8 mouse cellular contexts compared by ENCODE assay signal in the genomic region with DNA sequence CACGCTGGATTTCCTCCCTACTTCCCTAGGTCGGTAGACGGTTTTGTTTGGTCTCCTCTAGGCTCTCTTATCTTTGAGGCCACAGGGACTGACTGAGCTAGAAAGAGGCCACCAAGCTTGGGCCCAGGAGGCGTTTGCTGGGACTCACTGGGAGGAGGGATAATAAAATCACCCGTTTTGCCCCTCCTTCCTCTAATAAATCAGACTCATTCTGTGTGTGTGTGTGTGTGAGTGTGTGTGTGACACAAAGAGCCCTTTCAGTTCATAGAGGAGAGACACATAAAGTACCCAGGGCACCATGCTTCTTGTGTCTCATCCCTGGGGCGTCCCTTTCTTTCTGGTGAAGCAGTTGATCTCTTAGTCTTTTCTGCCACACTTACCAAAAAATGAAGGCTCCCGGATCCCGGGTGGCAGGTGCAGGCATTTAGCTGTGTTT. TPM values are rescaled to one million over a fixed set of nuclear protein-coding genes. Genes with fewer than 3 reads are reported as not detected.
A peak's percentile ranks its signal among the peaks of the same experiment; 100 is the strongest.
DNase-seq lines count a peak whose midpoint lies in the region; ATAC-seq lines count a peak whose summit lies in the region.

No protein-coding gene starts in this region.

- H3K4me1 ChIP-seq in brown adipose tissue, adult 24 weeks (ENCODE audit: control insufficient read depth, insufficient read depth, insufficient read length, low read length): 0 out of 2 replicates have a peak, but pooled peaks cover 7% of the 10 kb centered on the region
- peaks cover 37% of the 10 kb centered on the region for H3K4me1 ChIP-seq in forebrain, embryonic 14.5 days (ENCODE audit: control insufficient read depth, insufficient read depth, low read length)
- peaks cover 15% of the 10 kb centered on the region for H3K4me1 ChIP-seq in kidney, embryonic 16.5 days (ENCODE audit: insufficient read depth, low read length)
- H3K4me1 ChIP-seq in midbrain, embryonic 10.5 days: peaks cover 51% of the 10 kb centered on the region

- H3K27me3 ChIP-seq in forebrain, embryonic 14.5 days (replicated peaks; ENCODE audit: control insufficient read depth, insufficient read depth, low read length): no peaks in the 10 kb centered on the region
- peaks cover 10% of the 10 kb centered on the region; the same call in 1 of the 2 replicates for H3K27me3 ChIP-seq in kidney, embryonic 16.5 days (ENCODE audit: insufficient read depth, low read length)
- H3K27me3 ChIP-seq in midbrain, embryonic 10.5 days (ENCODE audit: low read depth, poor library complexity, severe bottlenecking): peaks cover 21% of the 10 kb centered on the region

- peak; percentile 0; the same call in 1 of the 2 replicates for ATAC-seq in forebrain, embryonic 14.5 days
- peak; percentile 33; the same call in 1 of the 2 replicates for ATAC-seq in kidney, embryonic 16.5 days (ENCODE audit: low FRiP score, low TSS enrichment)

- DNase-seq in ovary, adult 18-20 months (ENCODE audit: low spot score): peak; percentile 32
- no peak for DNase-seq in ovary, postnatal 14 days (ENCODE audit: low spot score)
- peak; percentile 59 for DNase-seq in forebrain, embryonic 14.5 days (ENCODE audit: low spot score)
- no peak for DNase-seq in midbrain, embryonic 10.5 days (ENCODE audit: low spot score)
- peak; percentile 58 for DNase-seq in thymus, postnatal 14 days
- DNase-seq in urinary bladder, adult 18-20 months (ENCODE audit: low spot score in 2 of 2): no peak

- H3K9ac ChIP-seq in forebrain, embryonic 14.5 days (ENCODE audit: low read length): peak overlapping the region; percentile 100
- H3K9ac ChIP-seq in kidney, embryonic 16.5 days (replicated peaks; ENCODE audit: low read length): peak overlapping the region; percentile 90

- peak overlapping the region; percentile 82 for H3K4me2 ChIP-seq in forebrain, embryonic 14.5 days (ENCODE audit: low read length)
- peak overlapping the region; percentile 75 for H3K4me2 ChIP-seq in kidney, embryonic 16.5 days (replicated peaks; ENCODE audit: low read depth, low read length)

- no peaks in the 10 kb centered on the region for H3K36me3 ChIP-seq in forebrain, embryonic 14.5 days (ENCODE audit: control insufficient read depth, insufficient read depth, low read length)
- no peaks in the 10 kb centered on the region for H3K36me3 ChIP-seq in kidney, embryonic 16.5 days (ENCODE audit: insufficient read depth, low read length)
- no peaks in the 10 kb centered on the region for H3K36me3 ChIP-seq in midbrain, embryonic 10.5 days

- WGBS in forebrain, embryonic 14.5 days: 1% methylated on average over 8 of the region's 8 CpGs
- 7% methylated on average over 8 of the region's 8 CpGs for WGBS in kidney, embryonic 16.5 days
- WGBS in midbrain, embryonic 10.5 days: 8% methylated on average over 8 of the region's 8 CpGs

- H3K27ac ChIP-seq in brown adipose tissue, adult 24 weeks (replicated peaks; ENCODE audit: low read depth, low read length): peak overlapping the region; percentile 37
- peak overlapping the region; percentile 98 for H3K27ac ChIP-seq in forebrain, embryonic 14.5 days (ENCODE audit: low read depth, low read length)
- H3K27ac ChIP-seq in kidney, embryonic 16.5 days (ENCODE audit: low read length): peak overlapping the region; percentile 77; the same call in 1 of the 2 replicates
- H3K27ac ChIP-seq in midbrain, embryonic 10.5 days (replicated peaks): peak overlapping the region; percentile 98

- H3K4me3 ChIP-seq in brown adipose tissue, adult 24 weeks (ENCODE audit: insufficient read depth, low read depth, low read length): peak overlapping the region; percentile 43
- peak overlapping the region; percentile 97 for H3K4me3 ChIP-seq in forebrain, embryonic 14.5 days (ENCODE audit: low read depth, low read length)
- peak overlapping the region; percentile 92 for H3K4me3 ChIP-seq in kidney, embryonic 16.5 days (ENCODE audit: low read length)
- peak overlapping the region; percentile 92 for H3K4me3 ChIP-seq in midbrain, embryonic 10.5 days

- H3K9me3 ChIP-seq in forebrain, embryonic 14.5 days (replicated peaks; ENCODE audit: control insufficient read depth, low read length): no peaks in the 10 kb centered on the region
- H3K9me3 ChIP-seq in kidney, embryonic 16.5 days (ENCODE audit: low read length): no peaks in the 10 kb centered on the region
- no peaks in the 10 kb centered on the region for H3K9me3 ChIP-seq in midbrain, embryonic 10.5 days (replicated peaks)

RNA-seq across cellular contexts. Expression of a gene that starts 2.1 kb away (rescaled TPM):
- 7.1 and 7.6 TPM in 2 replicates for polyA plus RNA-seq in brown adipose tissue, adult 24 weeks (2012; ENCODE audit: insufficient read depth, insufficient read length, missing spikeins)
- polyA plus RNA-seq in forebrain, embryonic 14.5 days (2014; fragmentation: Nextera tagmentation; extraction: Ambion mirVana): 79.1 and 85.0 TPM in 2 replicates
- 22.4 and 26.1 TPM in 2 replicates for polyA plus RNA-seq in kidney, embryonic 16.5 days (2015; fragmentation: Nextera tagmentation; extraction: Ambion mirVana)
- polyA plus RNA-seq in midbrain, embryonic 10.5 days (2016; fragmentation: Nextera tagmentation; extraction: Ambion mirVana): 24.3 and 28.9 TPM in 2 replicates

Comparison
In these comparisons a context has a peak if more than half of its experiments do, and no peak if none do; other contexts are left out.
1. DNase-seq: peak in ovary, adult 18-20 months (single experiment), forebrain, embryonic 14.5 days (single experiment) and thymus, postnatal 14 days (single experiment); none in ovary, postnatal 14 days (single experiment), midbrain, embryonic 10.5 days (single experiment) and urinary bladder, adult 18-20 months (0 of 2).
2. H3K27ac ChIP-seq: peak in every context shown above with its lines; median percentile 98 in forebrain, embryonic 14.5 days; 98 in midbrain, embryonic 10.5 days; 77 in kidney, embryonic 16.5 days; 37 in brown adipose tissue, adult 24 weeks.
3. H3K4me3 ChIP-seq: peak in every context shown above with its lines; median percentile 97 in forebrain, embryonic 14.5 days; 92 in kidney, embryonic 16.5 days; 92 in midbrain, embryonic 10.5 days; 43 in brown adipose tissue, adult 24 weeks.